8 mouse cellular contexts compared by ENCODE assay signal in the genomic region with DNA sequence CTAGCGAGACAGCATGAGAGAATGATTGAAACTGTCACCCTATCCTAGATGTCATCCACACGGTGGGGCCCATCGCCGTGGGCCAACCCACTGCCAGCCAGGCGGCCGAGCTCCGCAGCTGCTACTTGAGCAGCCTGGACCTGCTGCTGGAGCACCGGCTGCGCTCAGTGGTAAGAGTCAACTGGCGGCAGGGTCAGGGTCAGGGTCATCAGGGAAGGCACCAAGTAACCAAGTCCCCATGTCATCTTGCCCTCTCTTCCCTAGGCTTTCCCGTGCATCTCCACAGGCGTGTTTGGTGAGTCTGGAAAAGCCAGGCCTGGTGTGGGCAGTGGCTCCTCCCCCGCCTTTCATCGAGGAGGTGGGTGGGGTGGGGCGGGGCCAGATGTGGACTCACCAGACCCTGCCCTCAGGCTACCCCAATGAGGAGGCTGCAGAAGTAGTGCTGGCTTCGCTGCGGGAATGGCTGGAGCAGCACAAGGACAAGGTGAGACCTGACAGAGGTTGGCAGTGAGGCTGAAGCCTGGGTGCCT. TPM values are rescaled to one million over a fixed set of nuclear protein-coding genes. Genes with fewer than 3 reads are reported as not detected.
DNase-seq lines count a peak whose midpoint lies in the region; ATAC-seq and TF ChIP-seq lines count a peak whose summit lies in the region.

No protein-coding gene starts in this region.

- H3K36me3 ChIP-seq in embryonic facial prominence, embryonic 12.5 days = peaks cover 48% of the 10 kb centered on the region
- peaks cover 46% of the 10 kb centered on the region for H3K36me3 ChIP-seq in lung, embryonic 15.5 days
- peaks cover 27% of the 10 kb centered on the region; the same call in 1 of the 2 replicates for H3K36me3 ChIP-seq in stomach, postnatal 0 days (ENCODE audit: control insufficient read depth, insufficient read depth, low read length)

- no peaks in the 10 kb centered on the region for H3K9me3 ChIP-seq in embryonic facial prominence, embryonic 12.5 days
- no peaks in the 10 kb centered on the region for H3K9me3 ChIP-seq in lung, embryonic 15.5 days
- no peaks in the 10 kb centered on the region for H3K9me3 ChIP-seq in stomach, postnatal 0 days (ENCODE audit: control insufficient read depth, low read length)

- no peak overlapping the region for H3K4me2 ChIP-seq in embryonic facial prominence, embryonic 12.5 days (replicated peaks)
- H3K4me2 ChIP-seq in lung, embryonic 15.5 days = no peak overlapping the region
- H3K4me2 ChIP-seq in stomach, postnatal 0 days (replicated peaks; ENCODE audit: low read depth) = no peak overlapping the region

- intact Hi-C loops in gastrocnemius, postnatal 36 days (cut with DNase I) = loop anchor here (1.0 kb wide), 1 partner anchor 130 kb away; no protein-coding TSS in a partner anchor

- peak; percentile 48 for DNase-seq in WW6 (ENCODE audit: low read depth, low spot score)
- peak; percentile 64 for DNase-seq in kidney, adult 18-20 months
- peak; percentile 62 for DNase-seq in stomach, postnatal 0 days (ENCODE audit: low spot score)
- DNase-seq in cerebellum, adult 9-10 months = no peak
- no peak for DNase-seq in gastrocnemius, postnatal 36 days
- no peak for DNase-seq in cerebellum, adult 11-12 months

- TF ChIP-seq EP300 in stomach, postnatal 0 days (optimal IDR thresholded peaks at IDR 0.05) = no peak

- H3K27ac ChIP-seq in embryonic facial prominence, embryonic 12.5 days = 0 out of 2 replicates have a peak overlapping the region, but pooled peaks have one; percentile 6
- no peak overlapping the region for H3K27ac ChIP-seq in lung, embryonic 15.5 days
- no peak overlapping the region for H3K27ac ChIP-seq in stomach, postnatal 0 days (replicated peaks)

- TF ChIP-seq CTCF in stomach, postnatal 0 days (IDR thresholded peaks at IDR 0.05; ENCODE audit: low read depth) = no peak

- H3K4me3 ChIP-seq in embryonic facial prominence, embryonic 12.5 days = no peak overlapping the region
- no peak overlapping the region for H3K4me3 ChIP-seq in lung, embryonic 15.5 days
- H3K4me3 ChIP-seq in stomach, postnatal 0 days (ENCODE audit: low read depth, low read length) = no peak overlapping the region

- peak; percentile 50 for ATAC-seq in embryonic facial prominence, embryonic 12.5 days (ENCODE audit: insufficient number of reproducible peaks, insufficient read depth, low FRiP score, low TSS enrichment)
- peak; percentile 62 for ATAC-seq in lung, embryonic 15.5 days (ENCODE audit: borderline replicate concordance, extremely low read depth, low FRiP score, low TSS enrichment)
- ATAC-seq in stomach, postnatal 0 days (ENCODE audit: low FRiP score, low TSS enrichment) = peak; percentile 36

- peaks cover 25% of the 10 kb centered on the region for H3K4me1 ChIP-seq in embryonic facial prominence, embryonic 12.5 days
- H3K4me1 ChIP-seq in lung, embryonic 15.5 days = peaks cover 14% of the 10 kb centered on the region
- no peaks in the 10 kb centered on the region for H3K4me1 ChIP-seq in stomach, postnatal 0 days (replicated peaks; ENCODE audit: control insufficient read depth, insufficient read depth)

- WGBS in embryonic facial prominence, embryonic 12.5 days = 12% methylated on average over 17 of the region's 17 CpGs
- 18% methylated on average over 17 of the region's 17 CpGs for WGBS in lung, embryonic 15.5 days
- 21% methylated on average over 17 of the region's 17 CpGs for WGBS in stomach, postnatal 0 days

- H3K9ac ChIP-seq in embryonic facial prominence, embryonic 12.5 days = peak overlapping the region; percentile 12; the same call in 1 of the 2 replicates
- no peak overlapping the region for H3K9ac ChIP-seq in lung, embryonic 15.5 days
- H3K9ac ChIP-seq in stomach, postnatal 0 days (ENCODE audit: low read length) = no peak overlapping the region

- H3K27me3 ChIP-seq in embryonic facial prominence, embryonic 12.5 days = no peaks in the 10 kb centered on the region
- no peaks in the 10 kb centered on the region for H3K27me3 ChIP-seq in lung, embryonic 15.5 days
- H3K27me3 ChIP-seq in stomach, postnatal 0 days (ENCODE audit: control insufficient read depth, insufficient read depth, low read length) = no peaks in the 10 kb centered on the region

RNA-seq across cellular contexts. Expression of a gene that starts 9.3 kb away (rescaled TPM):
- 234 and 242 TPM in 2 replicates for polyA plus RNA-seq in embryonic facial prominence, embryonic 12.5 days (2016; fragmentation: Nextera tagmentation; extraction: Ambion mirVana)
- polyA plus RNA-seq in lung, embryonic 15.5 days (2015; fragmentation: Nextera tagmentation; extraction: Ambion mirVana) = 188 and 194 TPM in 2 replicates
- 121 and 126 TPM in 2 replicates for polyA plus RNA-seq in stomach, postnatal 0 days (2015; fragmentation: Nextera tagmentation; extraction: Ambion mirVana)
- 10 to 100 TPM; 45.4 to 49.9 TPM for total RNA-seq in gastrocnemius, postnatal 36 days (2021)

RNA-seq across cellular contexts. Expression of a gene that starts 20.6 kb away (rescaled TPM):
- polyA plus RNA-seq in embryonic facial prominence, embryonic 12.5 days (2016; fragmentation: Nextera tagmentation; extraction: Ambion mirVana) = 824 and 858 TPM in 2 replicates
- 793 and 848 TPM in 2 replicates for polyA plus RNA-seq in lung, embryonic 15.5 days (2015; fragmentation: Nextera tagmentation; extraction: Ambion mirVana)
- 1,651 and 1,766 TPM in 2 replicates for polyA plus RNA-seq in stomach, postnatal 0 days (2015; fragmentation: Nextera tagmentation; extraction: Ambion mirVana)
- total RNA-seq in gastrocnemius, postnatal 36 days (2021) = 10 to 100 TPM; 80.2 to 87.0 TPM

RNA-seq across cellular contexts. Expression of a gene that starts 44.2 kb away (rescaled TPM):
- 71.8 and 72.2 TPM in 2 replicates for polyA plus RNA-seq in embryonic facial prominence, embryonic 12.5 days (2016; fragmentation: Nextera tagmentation; extraction: Ambion mirVana)
- polyA plus RNA-seq in lung, embryonic 15.5 days (2015; fragmentation: Nextera tagmentation; extraction: Ambion mirVana) = 55.1 and 61.5 TPM in 2 replicates
- polyA plus RNA-seq in stomach, postnatal 0 days (2015; fragmentation: Nextera tagmentation; extraction: Ambion mirVana) = 20.1 and 20.5 TPM in 2 replicates
- 10 to 100 TPM in 1 of 2 experiments, 1 to 10 TPM in 1; 7.8 to 11.3 TPM for total RNA-seq in gastrocnemius, postnatal 36 days (2021)

Comparison
In these comparisons a context has a peak if more than half of its experiments do, and no peak if none do; other contexts are left out.
1. DNase-seq: peak in WW6 (single experiment), kidney, adult 18-20 months (single experiment) and stomach, postnatal 0 days (single experiment); none in cerebellum, adult 9-10 months (single experiment), gastrocnemius, postnatal 36 days (0 of 2) and cerebellum, adult 11-12 months (single experiment).
2. Peak in every context shown above with its lines, with median percentiles within 50 percentile points of each other: ATAC-seq.